Mouse (Mus musculus) neural tube, embryonic 15.5 days (tissue): Measurements from ENCODE around the gene Hmx1. TPM values are rescaled to one million over a fixed set of nuclear protein-coding genes. Genes with fewer than 3 reads are reported as not detected.

Experiments used
- ATAC-seq: fragments of 200-750 bp; cut with Nextera tagmentation; 2 replicates; pipeline ENCODE4 v1.8.0; 2017; ENCODE audit warnings: mild to moderate bottlenecking, moderate TSS enrichment, moderate library complexity; ENCODE audit not compliant: low FRiP score
- H3K27ac ChIP-seq: fragments of 300-500 bp; sonication (generic); replicated peaks from 2 replicates; pipeline ENCODE4 v1.5.1; 2015; ENCODE audit warnings: mild to moderate bottlenecking, inconsistent platforms
- H3K27me3 ChIP-seq: fragments of 300-500 bp; sonication (generic); replicated peaks from 2 replicates; pipeline ENCODE4 v1.6.1; 2015; ENCODE audit warnings: inconsistent platforms
- H3K36me3 ChIP-seq: fragments of 300-500 bp; sonication (generic); 2 replicates; pipeline ENCODE4 v1.6.1; 2015; ENCODE audit warnings: inconsistent platforms
- H3K4me1 ChIP-seq: fragments of 300-500 bp; sonication (generic); 2 replicates; pipeline ENCODE4 v1.6.1; 2015; ENCODE audit warnings: inconsistent platforms
- H3K4me2 ChIP-seq: fragments of 300-500 bp; sonication (generic); 2 replicates; pipeline ENCODE4 v1.6.1; 2015; ENCODE audit warnings: inconsistent platforms, mild to moderate bottlenecking, moderate library complexity
- H3K4me3 ChIP-seq: fragments of 300-500 bp; sonication (generic); replicated peaks from 2 replicates; pipeline ENCODE4 v1.5.1; 2015; ENCODE audit warnings: mild to moderate bottlenecking, inconsistent platforms
- H3K9ac ChIP-seq: fragments of 300-500 bp; sonication (generic); replicated peaks from 2 replicates; pipeline ENCODE4 v1.6.1; 2015; ENCODE audit warnings: mild to moderate bottlenecking, inconsistent platforms
- H3K9me3 ChIP-seq: fragments of 300-500 bp; sonication (generic); replicated peaks from 2 replicates; pipeline ENCODE4 v1.6.1; 2016; ENCODE audit warnings: inconsistent platforms
- WGBS: fragments of 180-500 bp; shearing (Covaris S2); methylation state at CpG from one replicate; pipeline ENCODE4 v1.1.7; 2015; ENCODE audit warnings: mixed read lengths; 5-methylcytosine and 5-hydroxymethylcytosine counted together
- polyA plus RNA-seq: library from polyadenylated mRNA; unstranded; fragments of >200 nt; fragmentation: Nextera tagmentation; extraction: Ambion mirVana; gene quantifications from 2 replicates; pipeline ENCODE4 v1.2.1, GENCODE M21; 2015

Hmx1 gene
- polyA plus RNA-seq, 1 experiment from 2014 or later, result 1.4 TPM

DNA sequence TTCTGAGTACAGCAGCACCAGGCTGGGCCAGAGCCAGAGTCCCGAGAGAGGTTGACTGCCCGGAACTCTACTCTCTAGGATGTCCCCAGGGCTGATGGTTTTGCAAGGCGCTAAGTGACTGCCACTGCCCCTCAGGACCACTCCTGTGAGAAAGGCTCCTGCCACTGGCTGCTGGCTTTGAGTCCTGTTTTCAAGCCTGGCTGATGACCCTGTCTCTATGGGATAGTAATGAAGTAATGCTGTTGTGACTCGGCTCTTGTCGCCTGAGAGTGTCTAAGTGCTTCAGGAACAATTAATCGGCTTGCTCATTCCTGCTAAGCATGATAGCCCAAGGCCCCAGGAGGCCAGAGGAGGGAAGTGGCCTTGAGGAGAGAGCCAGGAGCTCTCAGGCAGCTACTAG, 45.8 kb downstream of the Hmx1 start:
- ATAC-seq, result no peak
- Histone ChIP-seq H3K9me3 (no peaks in the 10 kb centered on the region), H3K4me2 (no peak overlapping the region), H3K4me3 (no peak overlapping the region), H3K36me3 (no peaks in the 10 kb centered on the region), H3K9ac (no peak overlapping the region), H3K27ac (no peak overlapping the region), H3K4me1 (peaks cover 5% of the 10 kb centered on the region; the same call in 1 of the 2 replicates), H3K27me3 (0 out of 2 replicates have a peak, but pooled peaks cover 3% of the 10 kb centered on the region)
- WGBS, result 34% methylated on average over 6 of the region's 6 CpGs

DNA sequence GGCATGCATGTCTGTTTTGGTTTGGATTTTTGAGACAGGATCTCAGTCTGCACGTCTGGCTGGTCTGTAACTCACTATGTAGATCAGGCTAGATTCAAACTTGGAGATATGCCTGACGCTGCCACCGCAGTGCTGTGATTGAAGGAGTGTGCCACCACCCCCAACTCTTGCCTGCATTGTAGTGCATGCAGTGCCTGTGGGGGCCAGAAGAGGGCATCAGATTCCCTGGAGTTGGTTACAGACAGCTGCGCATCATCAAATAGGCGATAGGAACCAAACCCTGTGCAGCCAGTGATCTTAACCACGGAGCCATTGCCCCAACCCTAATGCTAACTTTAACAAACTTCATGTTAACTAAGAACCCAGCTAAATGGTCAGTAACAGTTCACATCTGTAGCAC, 49.9 kb downstream of the Hmx1 start:
- no peak for ATAC-seq
- Histone ChIP-seq H3K9me3 (no peaks in the 10 kb centered on the region), H3K27ac (no peak overlapping the region), H3K36me3 (no peaks in the 10 kb centered on the region), H3K9ac (no peak overlapping the region), H3K4me2 (no peak overlapping the region), H3K4me3 (no peak overlapping the region), H3K4me1 (peaks cover 5% of the 10 kb centered on the region; the same call in 1 of the 2 replicates), H3K27me3 (no peaks in the 10 kb centered on the region)
- WGBS, result 86% methylated on average over 6 of the region's 6 CpGs

DNA sequence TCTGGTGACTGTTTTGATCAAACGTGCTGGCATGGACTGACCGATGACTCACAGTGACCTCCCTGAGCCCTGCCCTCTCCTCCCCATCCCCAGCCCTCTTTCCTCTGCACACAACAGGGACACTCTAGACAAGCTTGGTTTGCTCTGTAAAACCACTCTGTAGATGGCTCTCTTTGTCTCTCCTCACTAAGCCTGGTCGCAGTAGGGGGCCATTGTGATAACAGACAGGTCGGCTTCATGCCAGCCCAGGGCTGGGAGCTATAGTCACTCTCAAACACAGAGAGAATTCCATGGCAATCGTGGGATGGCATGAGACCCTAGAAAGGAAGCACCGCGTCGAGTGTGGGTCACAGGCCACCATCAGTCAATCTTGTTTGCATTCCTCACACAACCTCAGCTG, 51.6 kb downstream of the Hmx1 start:
- Histone ChIP-seq H3K4me2 (no peak overlapping the region), H3K36me3 (no peaks in the 10 kb centered on the region), H3K27ac (no peak overlapping the region), H3K27me3 (no peaks in the 10 kb centered on the region), H3K4me3 (no peak overlapping the region), H3K4me1 (no peaks in the 10 kb centered on the region), H3K9me3 (no peaks in the 10 kb centered on the region), H3K9ac (no peak overlapping the region)
- 68% methylated on average over 8 of the region's 8 CpGs for WGBS
- no peak for ATAC-seq

DNA sequence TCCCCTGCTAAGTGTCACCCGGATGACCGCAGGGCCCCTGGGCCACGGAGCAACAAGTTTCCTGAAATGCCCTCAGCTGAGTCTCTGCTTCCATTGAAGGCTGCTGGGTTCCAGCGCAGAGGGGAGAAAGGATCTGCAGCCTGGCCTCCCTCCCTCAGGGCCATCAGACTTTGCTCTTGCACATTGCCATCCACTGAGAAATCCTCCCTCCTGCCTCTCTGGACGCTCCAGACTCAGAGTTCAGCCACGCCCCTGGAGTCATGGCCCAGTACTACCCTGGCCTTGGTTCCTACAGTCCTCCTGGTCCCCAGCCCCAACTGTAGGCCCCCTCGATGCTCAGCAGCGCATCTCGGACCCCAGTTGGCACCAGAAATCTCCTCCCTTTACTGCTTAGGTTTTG, 52.5 kb downstream of the Hmx1 start:
- 79% methylated on average over 9 of the region's 9 CpGs for WGBS
- no peak for ATAC-seq

DNA sequence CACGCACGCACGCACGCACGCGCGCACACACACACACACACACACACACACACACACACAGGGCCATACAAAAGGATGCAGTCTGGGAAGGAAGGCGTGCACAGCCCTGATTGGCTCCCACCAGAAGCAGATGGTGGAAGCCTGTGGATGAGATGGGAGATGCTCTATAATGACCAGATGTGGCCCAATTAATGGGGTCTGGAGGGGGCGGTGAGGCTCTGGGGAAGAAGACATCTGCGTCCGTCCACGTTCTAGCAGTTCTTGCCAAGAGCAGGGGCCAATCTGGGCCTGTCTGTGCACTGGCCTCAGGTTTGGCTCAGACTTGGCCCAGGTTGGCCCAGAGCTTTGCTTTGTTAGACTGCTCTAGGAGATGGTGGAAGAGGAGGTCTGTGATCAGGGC, 55.8 kb downstream of the Hmx1 start:
- H3K4me1 ChIP-seq, result peaks cover 12% of the 10 kb centered on the region
- H3K9ac ChIP-seq, result no peak overlapping the region
- H3K27ac ChIP-seq, result no peak overlapping the region
- H3K27me3 ChIP-seq, result no peaks in the 10 kb centered on the region
- H3K9me3 ChIP-seq, result no peaks in the 10 kb centered on the region
- H3K36me3 ChIP-seq, result no peaks in the 10 kb centered on the region
- no peak overlapping the region for H3K4me2 ChIP-seq
- H3K4me3 ChIP-seq, result no peak overlapping the region
- WGBS, result 60% methylated on average over 12 of the region's 12 CpGs
- ATAC-seq, result no peak

More for the DNA sequence above, 52.5 kb downstream of the Hmx1 start:
- H3K9ac ChIP-seq, result no peak overlapping the region
- H3K4me2 ChIP-seq, result no peak overlapping the region
- no peaks in the 10 kb centered on the region for H3K36me3 ChIP-seq
- no peaks in the 10 kb centered on the region for H3K9me3 ChIP-seq
- H3K27me3 ChIP-seq, result no peaks in the 10 kb centered on the region
- H3K27ac ChIP-seq, result no peak overlapping the region
- no peak overlapping the region for H3K4me3 ChIP-seq
- H3K4me1 ChIP-seq, result no peaks in the 10 kb centered on the region

DNA sequence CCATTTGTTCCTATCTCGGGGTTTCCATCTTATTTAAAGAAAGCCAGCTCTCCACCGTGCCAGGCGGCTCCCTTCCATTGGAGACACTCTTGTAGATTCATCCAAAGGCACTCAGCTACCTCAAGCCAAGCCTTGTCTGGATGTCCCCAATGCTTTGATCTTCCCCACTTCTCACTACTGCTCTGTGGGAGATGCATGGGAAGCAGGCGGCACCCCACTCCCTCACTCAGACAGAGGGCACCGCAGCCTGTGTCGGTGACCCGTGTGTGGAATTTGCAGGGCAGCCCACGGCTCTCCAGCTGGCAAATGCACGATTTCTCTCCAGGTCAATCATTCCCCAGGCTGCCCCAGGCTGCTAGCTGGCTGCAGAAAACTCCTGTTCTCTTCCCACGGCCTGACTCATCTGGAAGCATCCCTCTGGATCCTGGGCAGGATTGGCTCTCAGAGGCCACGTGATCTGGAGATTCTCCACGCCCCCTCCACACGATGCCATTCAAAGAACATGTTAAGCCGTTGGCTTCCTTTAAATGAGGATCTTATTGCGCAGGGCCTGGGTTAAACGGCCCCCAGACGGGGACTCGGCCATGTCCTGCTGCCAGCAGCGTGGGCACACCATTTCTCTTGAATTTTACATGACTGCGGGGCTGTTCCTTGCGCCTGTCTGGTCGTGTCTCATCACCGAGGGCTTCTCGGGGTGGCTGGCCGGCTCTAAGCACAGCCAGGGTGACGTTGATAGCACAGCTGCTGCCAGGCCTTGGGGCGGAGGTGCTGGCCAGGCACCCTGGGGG, 58.9 kb downstream of the Hmx1 start:
- Histone ChIP-seq H3K27me3 (no peaks in the 10 kb centered on the region), H3K9ac (peak overlapping the region; percentile 44), H3K9me3 (no peaks in the 10 kb centered on the region), H3K27ac (peak overlapping the region; percentile 74), H3K36me3 (no peaks in the 10 kb centered on the region), H3K4me2 (peak overlapping the region; percentile 73), H3K4me3 (peak overlapping the region; percentile 37), H3K4me1 (peaks cover 12% of the 10 kb centered on the region)
- 14% methylated on average over 27 of the region's 27 CpGs for WGBS
- peak; percentile 93 for ATAC-seq

Other genes starting within 250 kb of the Hmx1 start
- gene Adra2c, start 110.8 kb upstream of the Hmx1 start, polyA plus RNA-seq, result 0.68 and 1.0 TPM in 2 replicates
- gene Cpz, start 136.6 kb downstream of the Hmx1 start, polyA plus RNA-seq, result 2.8 and 3.7 TPM in 2 replicates
- gene Trmt44, start 186.0 kb downstream of the Hmx1 start, polyA plus RNA-seq, result 5.3 and 6.9 TPM in 2 replicates
- gene Acox3, start 193.9 kb downstream of the Hmx1 start, polyA plus RNA-seq, result 12.7 and 13.5 TPM in 2 replicates